Mouse (Mus musculus): ENCODE measurements around the gene Hemk1. TPM values are rescaled to one million over a fixed set of nuclear protein-coding genes. Genes with fewer than 3 reads are reported as not detected.

Gene Hemk1
- polyA plus RNA-seq, 1 experiment, result 14.0 TPM

DNA sequence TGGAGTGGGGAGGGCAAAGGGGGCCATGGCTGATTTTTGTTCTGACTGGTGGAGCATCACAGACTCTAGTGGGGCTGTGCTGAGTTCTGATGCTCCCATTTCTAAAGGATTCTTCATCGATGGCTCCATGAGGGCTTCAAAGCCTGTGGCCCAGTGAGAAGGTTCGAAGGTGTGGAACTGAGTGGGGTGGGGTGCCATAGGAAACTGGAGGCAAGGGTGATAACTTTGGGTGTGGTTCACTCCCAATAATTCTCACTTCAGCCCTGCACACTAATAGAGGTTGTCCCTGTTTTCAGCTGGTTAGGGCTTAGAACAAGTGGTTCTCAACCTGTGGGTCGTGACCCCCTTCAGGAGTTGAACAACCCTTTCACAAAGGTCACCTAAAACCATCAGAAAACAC lies 33.8 kb downstream of the Hemk1 start:
- no peak overlapping the region for H3K4me3 ChIP-seq (ENCODE audit: insufficient read depth, low read length)
- no peaks in the 10 kb centered on the region for H3K4me1 ChIP-seq (ENCODE audit: control insufficient read depth, insufficient read depth, low read length)
- no peak overlapping the region for H3K27ac ChIP-seq (ENCODE audit: insufficient read depth, low read length)
- TF ChIP-seq POLR2A (IDR thresholded peaks at IDR 0.05; ENCODE audit: low read depth, low read length), result no peak
- TF ChIP-seq CTCF (IDR thresholded peaks at IDR 0.05; ENCODE audit: borderline replicate concordance, insufficient read depth, low read length), result no peak

DNA sequence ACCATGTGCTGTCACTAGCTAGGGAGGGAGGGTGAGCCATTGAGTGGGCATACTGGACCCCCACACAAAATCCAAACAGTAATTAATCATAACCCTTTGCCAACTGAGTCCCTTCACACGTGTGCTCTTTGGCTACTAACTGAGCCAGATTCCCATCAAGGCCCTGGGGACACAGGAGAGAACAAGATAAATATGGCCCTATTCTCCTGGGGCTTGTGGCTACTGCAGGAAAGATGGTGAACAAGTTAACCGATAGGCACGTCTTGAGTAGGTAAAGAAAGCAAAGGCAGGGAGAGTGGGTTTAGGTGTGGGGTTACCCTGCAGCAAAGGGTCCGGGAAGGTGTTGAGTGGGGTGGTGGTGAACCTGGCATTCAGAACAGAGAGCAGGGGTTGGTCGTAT lies 34.2 kb downstream of the Hemk1 start:
- TF ChIP-seq CTCF (IDR thresholded peaks at IDR 0.05; ENCODE audit: borderline replicate concordance, insufficient read depth, low read length), result no peak
- no peak for TF ChIP-seq POLR2A (IDR thresholded peaks at IDR 0.05; ENCODE audit: low read depth, low read length)
- Histone ChIP-seq H3K4me1 (ENCODE audit: control insufficient read depth, insufficient read depth, low read length) (no peaks in the 10 kb centered on the region), H3K27ac (ENCODE audit: insufficient read depth, low read length) (no peak overlapping the region), H3K4me3 (ENCODE audit: insufficient read depth, low read length) (no peak overlapping the region)

DNA sequence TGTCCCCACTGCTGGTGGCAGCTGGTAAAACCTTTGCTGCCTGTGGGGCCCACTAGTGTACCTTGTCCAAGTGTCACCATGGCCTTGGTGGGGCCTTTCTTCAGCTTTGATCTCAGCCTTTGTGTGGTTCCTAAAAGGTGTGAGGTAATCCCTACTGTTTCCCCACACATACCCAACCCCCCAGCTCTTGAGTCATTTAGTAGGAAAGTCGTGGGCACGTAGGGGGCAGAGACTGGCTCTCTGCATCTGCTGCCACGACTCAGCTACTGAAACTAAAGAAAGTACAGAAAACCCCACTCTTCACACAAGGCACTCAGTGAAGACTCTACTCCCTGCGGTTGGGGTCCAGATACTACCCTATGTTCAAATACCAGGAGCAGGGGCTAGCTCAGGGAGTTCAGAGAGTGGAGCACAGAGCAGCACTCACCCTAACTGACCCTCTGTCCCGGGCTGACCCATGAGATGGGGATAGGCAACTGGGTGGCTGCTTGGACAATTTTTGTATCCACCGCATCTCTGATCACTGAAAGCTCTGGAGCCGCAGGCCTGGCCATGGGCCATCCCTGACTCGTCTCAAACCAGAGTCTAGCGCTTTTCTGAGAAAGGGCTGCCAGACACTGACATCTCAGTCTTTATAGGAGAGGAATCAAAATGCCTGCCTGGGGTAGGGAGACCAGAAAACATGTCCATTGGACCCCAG lies 34.9 kb downstream of the Hemk1 start:
- no peak overlapping the region for H3K4me3 ChIP-seq (ENCODE audit: insufficient read depth, low read length)
- no peak overlapping the region for H3K27ac ChIP-seq (ENCODE audit: insufficient read depth, low read length)
- no peaks in the 10 kb centered on the region for H3K4me1 ChIP-seq (ENCODE audit: control insufficient read depth, insufficient read depth, low read length)
- no peak for TF ChIP-seq POLR2A (IDR thresholded peaks at IDR 0.05; ENCODE audit: low read depth, low read length)
- no peak for TF ChIP-seq CTCF (IDR thresholded peaks at IDR 0.05; ENCODE audit: borderline replicate concordance, insufficient read depth, low read length)

DNA sequence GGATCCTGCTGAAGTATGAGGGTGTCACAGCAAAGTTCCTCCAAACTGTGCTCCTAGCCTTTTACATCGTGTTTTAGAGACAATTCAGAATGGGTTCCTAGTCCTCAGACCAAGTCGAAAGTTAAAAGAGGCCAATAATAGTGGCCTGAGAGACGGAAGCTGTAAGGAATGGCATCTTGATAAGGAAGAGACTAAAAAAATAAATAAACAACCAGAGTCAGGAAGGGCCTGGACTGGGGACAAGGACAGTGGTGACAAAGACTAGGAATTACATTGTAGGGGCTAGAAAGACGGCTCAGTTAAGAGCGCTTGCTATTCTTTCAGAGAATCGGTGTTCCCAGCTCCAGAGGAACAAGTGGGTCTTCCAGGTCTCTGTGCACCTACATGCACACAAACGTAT lies 35.6 kb downstream of the Hemk1 start:
- Histone ChIP-seq H3K4me1 (ENCODE audit: control insufficient read depth, insufficient read depth, low read length) (no peaks in the 10 kb centered on the region; the same call in 1 of the 2 replicates), H3K27ac (ENCODE audit: insufficient read depth, low read length) (no peak overlapping the region), H3K4me3 (ENCODE audit: insufficient read depth, low read length) (no peak overlapping the region)
- TF ChIP-seq CTCF (IDR thresholded peaks at IDR 0.05; ENCODE audit: borderline replicate concordance, insufficient read depth, low read length), result no peak

DNA sequence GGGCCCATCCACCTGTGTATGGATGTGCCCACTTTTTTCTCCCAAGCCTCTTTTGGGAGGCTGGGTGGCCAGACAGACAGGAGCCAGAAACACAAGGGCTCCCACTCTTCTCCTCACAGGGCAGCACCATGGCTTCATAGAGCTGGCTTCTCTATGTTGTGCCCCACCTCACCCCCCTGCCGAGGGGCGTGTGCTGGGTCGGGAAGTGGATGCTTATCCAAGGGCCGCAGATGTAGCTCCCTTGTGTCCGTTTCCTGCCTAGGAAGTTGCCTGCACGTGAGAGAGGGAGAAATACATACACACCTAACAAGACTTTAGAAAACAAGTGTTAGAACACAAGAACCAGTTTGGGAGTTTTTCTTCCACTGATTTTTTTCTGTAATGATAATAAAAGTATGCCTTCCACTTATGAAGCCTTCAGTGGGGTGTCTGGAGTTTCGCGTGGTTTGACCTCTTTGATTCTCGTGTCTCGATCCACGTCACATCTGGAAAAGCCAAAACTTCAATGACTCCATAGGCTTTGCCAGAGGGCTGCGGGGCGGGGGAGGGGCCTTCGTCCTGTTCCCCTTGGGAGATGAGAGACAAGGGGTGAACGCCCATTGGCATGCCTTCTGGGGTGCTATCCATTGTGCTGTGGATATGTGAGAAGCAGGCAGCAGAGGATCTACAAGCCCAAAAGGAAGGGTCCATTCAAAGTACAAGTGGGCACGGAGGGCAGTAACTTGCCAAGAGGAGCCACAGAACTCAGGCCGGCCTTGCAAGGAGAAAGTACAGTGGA lies 36.4 kb downstream of the Hemk1 start:
- Histone ChIP-seq H3K27ac (ENCODE audit: insufficient read depth, low read length) (no peak overlapping the region), H3K4me1 (ENCODE audit: control insufficient read depth, insufficient read depth, low read length) (no peaks in the 10 kb centered on the region; the same call in 1 of the 2 replicates), H3K4me3 (ENCODE audit: insufficient read depth, low read length) (no peak overlapping the region)
- TF ChIP-seq POLR2A (IDR thresholded peaks at IDR 0.05; ENCODE audit: low read depth, low read length), result no peak
- no peak for TF ChIP-seq CTCF (IDR thresholded peaks at IDR 0.05; ENCODE audit: borderline replicate concordance, insufficient read depth, low read length)

DNA sequence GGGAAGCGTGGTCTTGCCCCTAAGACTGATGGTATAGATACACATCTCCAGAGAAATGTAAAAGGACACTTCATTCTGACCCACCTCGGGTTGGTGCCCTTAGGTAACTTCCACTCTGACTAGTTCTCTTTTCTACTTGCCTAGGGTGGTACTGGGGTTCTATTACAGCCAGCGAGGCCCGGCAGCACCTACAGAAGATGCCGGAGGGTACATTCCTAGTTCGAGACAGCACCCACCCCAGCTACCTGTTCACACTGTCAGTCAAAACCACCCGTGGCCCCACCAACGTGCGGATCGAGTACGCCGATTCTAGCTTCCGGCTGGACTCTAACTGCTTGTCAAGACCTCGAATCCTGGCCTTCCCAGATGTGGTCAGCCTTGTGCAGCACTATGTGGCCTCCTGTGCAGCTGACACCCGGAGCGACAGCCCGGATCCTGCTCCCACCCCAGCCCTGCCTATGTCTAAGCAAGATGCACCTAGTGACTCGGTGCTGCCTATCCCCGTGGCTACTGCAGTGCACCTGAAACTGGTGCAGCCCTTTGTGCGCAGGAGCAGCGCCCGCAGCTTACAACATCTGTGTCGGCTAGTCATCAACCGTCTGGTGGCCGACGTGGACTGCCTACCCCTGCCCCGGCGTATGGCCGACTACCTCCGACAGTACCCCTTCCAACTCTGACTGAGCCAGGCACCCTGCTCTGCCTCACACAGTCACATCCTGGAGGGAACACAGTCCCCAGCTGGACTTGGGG lies 37.8 kb downstream of the Hemk1 start:
- Histone ChIP-seq H3K27ac (ENCODE audit: insufficient read depth, low read length) (no peak overlapping the region), H3K4me1 (ENCODE audit: control insufficient read depth, insufficient read depth, low read length) (peaks cover 2% of the 10 kb centered on the region; the same call in 1 of the 2 replicates), H3K4me3 (ENCODE audit: insufficient read depth, low read length) (no peak overlapping the region)
- no peak for TF ChIP-seq CTCF (IDR thresholded peaks at IDR 0.05; ENCODE audit: borderline replicate concordance, insufficient read depth, low read length)
- no peak for TF ChIP-seq POLR2A (IDR thresholded peaks at IDR 0.05; ENCODE audit: low read depth, low read length)

DNA sequence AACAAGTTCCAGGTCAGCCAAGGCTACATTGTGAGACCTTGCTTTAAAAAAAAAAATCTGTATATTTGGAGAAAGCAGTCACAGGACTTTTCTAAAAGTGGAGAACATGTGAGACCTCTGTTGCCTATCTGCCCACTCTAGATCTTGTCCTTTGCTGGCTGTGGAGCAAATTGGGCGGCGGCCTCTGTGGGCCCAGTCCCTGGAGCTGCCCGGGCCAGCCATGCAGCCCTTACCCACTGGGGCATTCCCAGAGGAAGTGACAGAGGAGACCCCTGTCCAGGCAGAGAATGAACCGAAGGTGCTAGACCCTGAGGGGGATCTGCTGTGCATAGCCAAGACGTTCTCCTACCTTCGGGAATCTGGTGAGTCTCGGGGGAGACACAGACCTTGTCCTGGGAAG lies 38.4 kb downstream of the Hemk1 start:
- Histone ChIP-seq H3K4me1 (ENCODE audit: control insufficient read depth, insufficient read depth, low read length) (peaks cover 2% of the 10 kb centered on the region; the same call in 1 of the 2 replicates), H3K27ac (ENCODE audit: insufficient read depth, low read length) (no peak overlapping the region), H3K4me3 (ENCODE audit: insufficient read depth, low read length) (no peak overlapping the region)
- TF ChIP-seq POLR2A (IDR thresholded peaks at IDR 0.05; ENCODE audit: low read depth, low read length), result no peak
- no peak for TF ChIP-seq CTCF (IDR thresholded peaks at IDR 0.05; ENCODE audit: borderline replicate concordance, insufficient read depth, low read length)

DNA sequence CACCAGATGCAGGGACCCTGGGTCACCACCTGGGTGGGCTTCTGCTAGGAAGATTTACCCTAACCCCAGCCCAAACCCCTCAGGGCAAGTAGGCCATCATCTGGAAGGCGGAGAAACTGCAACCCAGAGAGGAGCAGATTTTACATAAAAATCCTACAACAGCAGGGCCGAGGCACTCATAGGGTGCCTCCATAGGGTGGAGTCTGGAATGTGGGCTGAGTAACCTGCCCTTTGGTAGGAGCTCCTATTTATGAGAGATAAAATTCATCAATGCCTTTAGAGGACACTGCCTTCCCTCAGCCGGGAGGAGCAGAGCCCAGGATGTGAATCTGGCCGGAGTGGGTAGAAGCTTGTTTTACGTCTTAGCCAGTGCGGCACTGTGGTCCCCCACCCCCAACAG lies 39.3 kb downstream of the Hemk1 start:
- H3K4me1 ChIP-seq (ENCODE audit: control insufficient read depth, insufficient read depth, low read length), result peaks cover 2% of the 10 kb centered on the region; the same call in 1 of the 2 replicates
- H3K27ac ChIP-seq (ENCODE audit: insufficient read depth, low read length), result no peak overlapping the region
- TF ChIP-seq CTCF (IDR thresholded peaks at IDR 0.05; ENCODE audit: borderline replicate concordance, insufficient read depth, low read length) (no peak), POLR2A (IDR thresholded peaks at IDR 0.05; ENCODE audit: low read depth, low read length) (no peak)
- H3K4me3 ChIP-seq (ENCODE audit: insufficient read depth, low read length), result no peak overlapping the region

DNA sequence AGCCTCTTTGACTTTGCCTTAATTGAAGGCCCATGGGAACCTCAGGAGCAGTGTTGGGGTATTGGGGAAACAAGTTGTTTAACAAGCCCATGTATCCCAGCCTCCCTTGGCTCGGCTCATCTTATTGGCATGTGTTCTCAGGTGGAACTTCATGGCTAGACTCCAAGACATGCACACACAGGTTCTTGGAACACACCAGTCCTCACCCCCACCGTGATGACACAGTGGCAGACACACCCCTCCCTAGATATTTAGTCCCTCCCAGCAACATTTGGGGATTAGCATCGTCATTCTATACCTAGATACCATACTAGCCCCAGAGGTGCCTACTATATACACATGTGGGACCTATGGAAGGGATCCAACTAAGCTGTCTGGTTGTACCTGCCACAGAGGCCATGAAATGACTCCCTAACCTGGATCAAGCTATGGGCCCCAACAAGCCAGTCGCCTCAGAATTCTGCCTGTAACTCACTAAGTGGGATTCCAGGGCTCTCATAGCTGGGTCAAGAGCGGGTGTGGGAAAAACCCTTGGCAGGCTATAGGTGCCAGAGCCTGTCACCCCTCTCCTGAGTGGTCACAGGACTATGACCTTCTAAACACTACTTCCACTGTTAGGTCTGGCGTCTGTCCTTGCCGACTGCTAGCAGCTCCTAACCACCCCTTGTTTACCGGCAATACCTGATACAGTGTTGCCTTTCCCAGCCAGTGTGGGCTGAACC lies 39.9 kb downstream of the Hemk1 start:
- TF ChIP-seq CTCF (IDR thresholded peaks at IDR 0.05; ENCODE audit: borderline replicate concordance, insufficient read depth, low read length), result no peak
- no peak for TF ChIP-seq POLR2A (IDR thresholded peaks at IDR 0.05; ENCODE audit: low read depth, low read length)
- no peak overlapping the region; the same call in 1 of the 2 replicates for H3K4me3 ChIP-seq (ENCODE audit: insufficient read depth, low read length)
- no peak overlapping the region for H3K27ac ChIP-seq (ENCODE audit: insufficient read depth, low read length)
- peaks cover 2% of the 10 kb centered on the region; the same call in 1 of the 2 replicates for H3K4me1 ChIP-seq (ENCODE audit: control insufficient read depth, insufficient read depth, low read length)

Measured in embryonic fibroblast, embryonic 13.5 days (primary cell).